Mouse (Mus musculus): ENCODE results near the gene Pcdh8. TPM values are rescaled to one million over a fixed set of nuclear protein-coding genes. Genes with fewer than 3 reads are reported as not detected.

Gene Pcdh8
- polyA plus RNA-seq, 1 experiment from 2014 or later: 2.1 TPM

- Histone ChIP-seq H3K36me3 (ENCODE audit: control insufficient read depth, insufficient read depth, low read length) (no peaks in the 10 kb centered on the region), H3K27ac (replicated peaks; ENCODE audit: low read depth, low read length) (no peak overlapping the region), H3K4me2 (ENCODE audit: low read depth, low read length) (peak overlapping the region; percentile 76), H3K4me3 (ENCODE audit: low read depth, low read length) (peak overlapping the region; percentile 42), H3K9ac (ENCODE audit: low read depth, low read length) (0 out of 2 replicates have a peak overlapping the region, but pooled peaks have one; percentile 19), H3K9me3 (ENCODE audit: control insufficient read depth, low read length) (no peaks in the 10 kb centered on the region), H3K4me1 (ENCODE audit: control insufficient read depth, insufficient read depth, low read length) (peaks cover 20% of the 10 kb centered on the region), H3K27me3 (replicated peaks; ENCODE audit: control insufficient read depth, insufficient read depth, low read length) (peaks cover 80% of the 10 kb centered on the region)
- WGBS: under 1% methylated on average over 22 of the region's 59 CpGs
- ATAC-seq (ENCODE audit: low read depth) (no peak), DNase-seq (ENCODE audit: low spot score) (no peak)
Measured at GRCm38 (mm10) chr14:79768076-79768830, 2.9 kb downstream of the Pcdh8 start.

- no peaks in the 10 kb centered on the region for H3K9me3 ChIP-seq (ENCODE audit: control insufficient read depth, low read length)
- DNase-seq (ENCODE audit: low spot score) (no peak), ATAC-seq (ENCODE audit: low read depth) (no peak)
- no peak overlapping the region for H3K9ac ChIP-seq (ENCODE audit: low read depth, low read length)
- WGBS: 4% methylated on average over 11 of the region's 11 CpGs
- H3K4me1 ChIP-seq (ENCODE audit: control insufficient read depth, insufficient read depth, low read length): peaks cover 20% of the 10 kb centered on the region
- H3K4me2 ChIP-seq (ENCODE audit: low read depth, low read length): peak overlapping the region; percentile 76
- peaks cover 73% of the 10 kb centered on the region for H3K27me3 ChIP-seq (replicated peaks; ENCODE audit: control insufficient read depth, insufficient read depth, low read length)
- peak overlapping the region; percentile 42 for H3K4me3 ChIP-seq (ENCODE audit: low read depth, low read length)
- no peak overlapping the region for H3K27ac ChIP-seq (replicated peaks; ENCODE audit: low read depth, low read length)
- no peaks in the 10 kb centered on the region for H3K36me3 ChIP-seq (ENCODE audit: control insufficient read depth, insufficient read depth, low read length)
Measured at GRCm38 (mm10) chr14:79767601-79768000, 3.5 kb downstream of the Pcdh8 start.

- Histone ChIP-seq H3K27ac (replicated peaks; ENCODE audit: low read depth, low read length) (no peak overlapping the region), H3K36me3 (ENCODE audit: control insufficient read depth, insufficient read depth, low read length) (no peaks in the 10 kb centered on the region), H3K4me3 (ENCODE audit: low read depth, low read length) (no peak overlapping the region), H3K9ac (ENCODE audit: low read depth, low read length) (no peak overlapping the region), H3K4me1 (ENCODE audit: control insufficient read depth, insufficient read depth, low read length) (peaks cover 6% of the 10 kb centered on the region), H3K4me2 (ENCODE audit: low read depth, low read length) (no peak overlapping the region), H3K27me3 (replicated peaks; ENCODE audit: control insufficient read depth, insufficient read depth, low read length) (peaks cover 51% of the 10 kb centered on the region), H3K9me3 (ENCODE audit: control insufficient read depth, low read length) (no peaks in the 10 kb centered on the region)
- 76% methylated on average over 6 of the region's 6 CpGs for WGBS
- ATAC-seq (ENCODE audit: low read depth): no peak
- DNase-seq (ENCODE audit: low spot score): no peak
Measured at GRCm38 (mm10) chr14:79765196-79765765, 5.8 kb downstream of the Pcdh8 start.

GRCm38 (mm10) chr14:79754601-79755222 is 16.4 kb downstream of the Pcdh8 start:
- no peak overlapping the region for H3K4me3 ChIP-seq (ENCODE audit: low read depth, low read length)
- DNase-seq (ENCODE audit: low spot score) (no peak), ATAC-seq (ENCODE audit: low read depth) (no peak; the same call in 1 of the 2 replicates)
- no peaks in the 10 kb centered on the region for H3K4me1 ChIP-seq (ENCODE audit: control insufficient read depth, insufficient read depth, low read length)
- H3K9ac ChIP-seq (ENCODE audit: low read depth, low read length): no peak overlapping the region
- H3K4me2 ChIP-seq (ENCODE audit: low read depth, low read length): no peak overlapping the region
- 68% methylated on average over 13 of the region's 13 CpGs for WGBS
- no peaks in the 10 kb centered on the region for H3K36me3 ChIP-seq (ENCODE audit: control insufficient read depth, insufficient read depth, low read length)
- H3K9me3 ChIP-seq (ENCODE audit: control insufficient read depth, low read length): no peaks in the 10 kb centered on the region
- H3K27ac ChIP-seq (replicated peaks; ENCODE audit: low read depth, low read length): no peak overlapping the region
- no peaks in the 10 kb centered on the region for H3K27me3 ChIP-seq (replicated peaks; ENCODE audit: control insufficient read depth, insufficient read depth, low read length)

GRCm38 (mm10) chr14:79754157-79754556 is 17.0 kb downstream of the Pcdh8 start:
- H3K4me2 ChIP-seq (ENCODE audit: low read depth, low read length): no peak overlapping the region
- H3K4me3 ChIP-seq (ENCODE audit: low read depth, low read length): no peak overlapping the region
- no peak overlapping the region for H3K9ac ChIP-seq (ENCODE audit: low read depth, low read length)
- WGBS: 42% methylated on average over 3 of the region's 3 CpGs
- no peak for DNase-seq (ENCODE audit: low spot score)
- H3K4me1 ChIP-seq (ENCODE audit: control insufficient read depth, insufficient read depth, low read length): no peaks in the 10 kb centered on the region
- H3K9me3 ChIP-seq (ENCODE audit: control insufficient read depth, low read length): no peaks in the 10 kb centered on the region
- H3K36me3 ChIP-seq (ENCODE audit: control insufficient read depth, insufficient read depth, low read length): no peaks in the 10 kb centered on the region
- ATAC-seq (ENCODE audit: low read depth): no peak
- no peak overlapping the region for H3K27ac ChIP-seq (replicated peaks; ENCODE audit: low read depth, low read length)
- no peaks in the 10 kb centered on the region for H3K27me3 ChIP-seq (replicated peaks; ENCODE audit: control insufficient read depth, insufficient read depth, low read length)

GRCm38 (mm10) chr14:79753733-79754132 is 17.4 kb downstream of the Pcdh8 start:
- no peak for DNase-seq (ENCODE audit: low spot score)
- H3K4me2 ChIP-seq (ENCODE audit: low read depth, low read length): no peak overlapping the region
- no peak overlapping the region for H3K27ac ChIP-seq (replicated peaks; ENCODE audit: low read depth, low read length)
- no peak overlapping the region for H3K4me3 ChIP-seq (ENCODE audit: low read depth, low read length)
- no peaks in the 10 kb centered on the region for H3K27me3 ChIP-seq (replicated peaks; ENCODE audit: control insufficient read depth, insufficient read depth, low read length)
- no peaks in the 10 kb centered on the region for H3K9me3 ChIP-seq (ENCODE audit: control insufficient read depth, low read length)
- 85% methylated on average over 7 of the region's 7 CpGs for WGBS
- no peaks in the 10 kb centered on the region for H3K4me1 ChIP-seq (ENCODE audit: control insufficient read depth, insufficient read depth, low read length)
- no peaks in the 10 kb centered on the region for H3K36me3 ChIP-seq (ENCODE audit: control insufficient read depth, insufficient read depth, low read length)
- H3K9ac ChIP-seq (ENCODE audit: low read depth, low read length): no peak overlapping the region
- ATAC-seq (ENCODE audit: low read depth): no peak

GRCm38 (mm10) chr14:79740515-79740914 is 30.6 kb downstream of the Pcdh8 start:
- H3K4me2 ChIP-seq (ENCODE audit: low read depth, low read length): no peak overlapping the region
- 81% methylated on average over 3 of the region's 3 CpGs for WGBS
- no peak for ATAC-seq (ENCODE audit: low read depth)

GRCm38 (mm10) chr14:79738441-79738840 is 32.7 kb downstream of the Pcdh8 start:
- no peaks in the 10 kb centered on the region; the same call in 1 of the 2 replicates for H3K4me1 ChIP-seq (ENCODE audit: control insufficient read depth, insufficient read depth, low read length)
- no peak overlapping the region for H3K9ac ChIP-seq (ENCODE audit: low read depth, low read length)
- H3K27ac ChIP-seq (replicated peaks; ENCODE audit: low read depth, low read length): no peak overlapping the region
- no peak overlapping the region for H3K4me3 ChIP-seq (ENCODE audit: low read depth, low read length)
- WGBS: 81% methylated on average over 9 of the region's 9 CpGs
- DNase-seq (ENCODE audit: low spot score) (no peak), ATAC-seq (ENCODE audit: low read depth) (no peak)
- no peaks in the 10 kb centered on the region for H3K36me3 ChIP-seq (ENCODE audit: control insufficient read depth, insufficient read depth, low read length)
- H3K4me2 ChIP-seq (ENCODE audit: low read depth, low read length): no peak overlapping the region
- no peaks in the 10 kb centered on the region for H3K9me3 ChIP-seq (ENCODE audit: control insufficient read depth, low read length)
- no peaks in the 10 kb centered on the region for H3K27me3 ChIP-seq (replicated peaks; ENCODE audit: control insufficient read depth, insufficient read depth, low read length)

More at GRCm38 (mm10) chr14:79740515-79740914, 30.6 kb downstream of the Pcdh8 start:
- H3K36me3 ChIP-seq (ENCODE audit: control insufficient read depth, insufficient read depth, low read length): no peaks in the 10 kb centered on the region
- H3K4me1 ChIP-seq (ENCODE audit: control insufficient read depth, insufficient read depth, low read length): no peaks in the 10 kb centered on the region; the same call in 1 of the 2 replicates
- no peak for DNase-seq (ENCODE audit: low spot score)
- H3K27me3 ChIP-seq (replicated peaks; ENCODE audit: control insufficient read depth, insufficient read depth, low read length): no peaks in the 10 kb centered on the region
- H3K4me3 ChIP-seq (ENCODE audit: low read depth, low read length): no peak overlapping the region
- no peak overlapping the region for H3K27ac ChIP-seq (replicated peaks; ENCODE audit: low read depth, low read length)
- no peak overlapping the region for H3K9ac ChIP-seq (ENCODE audit: low read depth, low read length)
- H3K9me3 ChIP-seq (ENCODE audit: control insufficient read depth, low read length): no peaks in the 10 kb centered on the region
